Mouse (Mus musculus) adrenal gland, adult 2 months (tissue): ENCODE measurements around the gene Rabep1. TPM values are rescaled to one million over a fixed set of nuclear protein-coding genes. Genes with fewer than 3 reads are reported as not detected.
A peak's percentile ranks its signal among the peaks of the same experiment; 100 is the strongest.

Experiments used
- DNase-seq: peaks from one replicate; pipeline ENCODE4 v3.0.0; 2021
- long read RNA-seq: library from polyadenylated mRNA; stranded (forward); transcript quantifications from one replicate; pipeline ENCODE4 v2.0.0, GENCODE M21; 2021
- polyA plus RNA-seq: library from polyadenylated mRNA; depleted of rRNA; stranded (reverse); fragments of >200 nt; gene quantifications from 2 replicates; pipeline ENCODE4 v1.2.3, GENCODE M21; 2012; rRNA removed
- total RNA-seq, 2 experiments: library from RNA; stranded (reverse); gene quantifications; 2 replicates each; pipeline ENCODE4 v1.2.3; 2021

The Rabep1 gene
- 100 to 1,000 TPM; 141 to 170 TPM for total RNA-seq
- polyA plus RNA-seq: 21.3 and 25.9 TPM in 2 replicates
- long read RNA-seq, full-length matches to known transcripts: 32 of 64 reads
- long read RNA-seq, partial matches to known transcripts: 8 of 64 reads
- long read RNA-seq, other reads (novel, unspliced or antisense): 24 of 64 reads

DNA sequence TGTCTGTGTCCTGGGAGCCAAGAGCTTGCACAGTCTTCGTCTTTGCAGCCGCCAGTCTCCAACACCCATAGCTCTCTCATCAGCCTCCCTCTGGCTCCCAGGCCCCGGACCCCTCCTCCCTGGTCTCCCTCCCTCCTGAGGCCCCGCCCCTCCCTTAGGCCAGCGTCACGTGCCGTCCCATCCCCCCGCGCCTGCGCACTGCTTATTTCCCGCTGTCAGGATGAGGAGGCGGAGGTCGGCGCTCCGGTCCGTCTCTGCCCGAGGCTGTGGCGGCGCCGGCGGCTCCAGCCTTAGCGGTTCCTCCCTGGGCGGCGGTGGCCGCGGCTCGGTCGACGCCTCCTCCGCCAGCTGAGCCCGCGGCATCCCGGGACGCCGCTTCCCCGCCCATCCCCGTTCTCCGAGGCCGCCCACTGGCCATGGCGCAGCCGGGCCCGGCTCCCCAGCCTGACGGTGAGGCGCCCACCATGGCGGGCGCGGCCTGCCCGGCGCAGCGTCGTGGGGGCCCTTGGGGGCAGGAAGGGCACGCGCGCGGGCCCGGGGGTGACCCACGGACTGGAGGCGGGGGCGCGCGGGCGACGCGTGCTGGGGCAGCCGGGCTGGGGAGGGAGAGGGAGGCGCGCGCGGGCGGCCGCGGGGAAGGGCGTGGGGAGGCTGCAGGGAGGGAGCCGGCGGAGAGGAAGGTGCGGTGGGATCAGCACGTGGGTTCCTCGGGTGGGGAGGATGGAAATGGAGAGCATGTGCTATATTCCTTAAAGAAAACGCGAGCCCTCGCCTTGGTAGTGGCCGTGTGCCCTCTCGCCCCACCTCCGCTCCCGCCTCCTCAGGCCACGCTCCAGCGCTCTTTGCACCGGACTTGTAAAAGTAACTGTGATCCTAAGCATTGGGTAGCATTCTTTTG is at the start of gene Rabep1:
Gene Rabep1, plus strand, starts transcription at position 220 of the 898 bp plus-strand sequence.
- DNase-seq: peak; percentile 97

- DNase-seq: no peak
Observed at GRCm38 (mm10) chr11:70802208-70802864, 42.2 kb upstream of the Rabep1 start.

DNA sequence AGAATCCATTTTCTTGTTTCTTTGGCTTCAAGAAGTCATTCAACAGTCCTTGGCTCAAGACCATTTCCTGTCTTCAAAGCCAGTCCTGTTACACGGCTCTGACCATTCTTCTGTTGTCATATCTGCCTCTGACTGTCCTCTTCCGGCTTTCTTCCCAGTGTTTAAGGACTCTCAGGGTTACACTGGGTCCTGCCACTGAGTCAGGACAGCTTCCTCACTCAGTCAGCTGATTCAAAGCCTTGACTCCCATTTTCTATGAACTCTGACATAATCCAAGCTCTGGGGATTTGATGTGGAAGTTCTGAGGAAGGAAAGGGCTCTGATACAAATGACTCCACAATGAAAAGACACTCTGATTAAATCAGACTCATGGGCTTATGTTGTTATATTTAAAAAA is 41.7 kb upstream of the Rabep1 start:
- no peak for DNase-seq

GRCm38 (mm10) chr11:70803711-70804200 is 40.8 kb upstream of the Rabep1 start:
- no peak for DNase-seq

- no peak for DNase-seq
Observed at GRCm38 (mm10) chr11:70804395-70804794, 40.2 kb upstream of the Rabep1 start.

DNA sequence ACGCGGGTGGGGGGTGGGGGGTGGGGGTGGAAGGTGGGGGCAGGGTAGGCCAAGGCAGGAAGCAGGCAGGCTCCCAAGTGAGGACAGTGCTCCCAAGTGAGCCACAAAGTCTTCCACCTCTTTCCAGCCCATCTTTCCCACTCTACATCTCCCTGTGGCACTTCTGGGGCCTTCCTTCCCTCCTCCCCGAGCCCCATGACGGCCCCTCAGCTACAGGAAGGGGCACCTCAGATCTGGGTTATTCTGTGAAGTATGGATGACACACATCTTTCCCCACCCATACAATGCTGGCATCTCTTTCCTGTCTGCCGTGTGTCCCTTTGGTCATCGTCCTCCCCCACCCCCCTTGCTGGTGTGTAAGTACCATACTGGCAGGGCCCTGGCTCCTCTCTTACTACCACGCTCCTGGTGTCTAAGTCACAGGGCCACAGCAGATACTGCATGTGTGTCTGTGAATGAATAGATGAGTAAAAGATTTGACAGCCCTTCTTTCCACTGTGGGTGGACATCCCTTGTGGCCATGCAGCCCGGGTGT is 38.9 kb upstream of the Rabep1 start:
- DNase-seq: no peak

DNA sequence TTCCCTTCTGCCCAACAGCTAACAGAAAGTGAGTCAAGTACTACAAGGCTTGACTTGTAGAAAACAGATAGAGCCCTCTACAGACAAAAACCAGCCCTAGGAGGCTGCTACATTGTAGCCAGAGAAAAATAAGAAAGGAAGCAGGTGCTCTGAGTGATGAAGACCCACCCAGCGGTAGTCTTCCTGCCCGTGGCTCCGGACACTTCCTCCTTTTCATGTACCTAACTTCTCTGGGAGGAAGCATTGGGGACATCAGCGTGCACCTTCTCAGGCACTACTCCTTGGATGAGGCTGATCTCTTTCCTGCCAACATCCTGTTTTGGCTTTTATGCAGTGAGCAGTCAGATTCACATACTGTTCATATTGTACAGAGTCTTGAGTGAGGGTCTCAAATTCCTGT is 37.9 kb upstream of the Rabep1 start:
- no peak for DNase-seq

- no peak for DNase-seq
Observed at GRCm38 (mm10) chr11:70807630-70808029, 36.9 kb upstream of the Rabep1 start.

- no peak for DNase-seq
Observed at GRCm38 (mm10) chr11:70808101-70808500, 36.5 kb upstream of the Rabep1 start.

GRCm38 (mm10) chr11:70809011-70809410 is 35.6 kb upstream of the Rabep1 start:
- no peak for DNase-seq

- DNase-seq: no peak
Observed at GRCm38 (mm10) chr11:70811041-70811440, 33.5 kb upstream of the Rabep1 start.

- no peak for DNase-seq
Observed at GRCm38 (mm10) chr11:70811471-70812240, 32.9 kb upstream of the Rabep1 start.

DNA sequence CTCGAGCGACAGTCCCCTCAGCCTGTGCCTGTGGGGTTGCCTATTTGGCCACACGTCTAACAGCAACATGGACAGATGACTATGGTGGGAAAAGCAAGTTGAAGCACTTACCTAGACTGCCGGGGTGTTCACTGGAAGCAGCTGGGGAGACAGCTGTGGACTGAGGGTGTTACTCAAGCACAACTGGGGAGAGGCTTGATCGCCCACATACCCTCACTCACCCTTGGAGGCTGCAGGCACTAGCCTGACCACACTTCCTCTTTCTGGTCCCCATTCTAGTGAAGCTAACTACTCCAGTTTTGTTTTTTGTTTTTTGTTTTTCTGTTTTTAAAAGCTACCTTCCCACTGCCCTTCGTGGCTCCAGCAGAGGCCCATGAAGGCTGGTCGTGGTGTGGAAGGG is 32.2 kb upstream of the Rabep1 start, which contains the start of gene Scimp:
Gene Scimp, minus strand, starts transcription at position 222 of the 400 bp plus-strand sequence.
- no peak for DNase-seq

GRCm38 (mm10) chr11:70815071-70815470 is 29.5 kb upstream of the Rabep1 start:
- DNase-seq: no peak

DNA sequence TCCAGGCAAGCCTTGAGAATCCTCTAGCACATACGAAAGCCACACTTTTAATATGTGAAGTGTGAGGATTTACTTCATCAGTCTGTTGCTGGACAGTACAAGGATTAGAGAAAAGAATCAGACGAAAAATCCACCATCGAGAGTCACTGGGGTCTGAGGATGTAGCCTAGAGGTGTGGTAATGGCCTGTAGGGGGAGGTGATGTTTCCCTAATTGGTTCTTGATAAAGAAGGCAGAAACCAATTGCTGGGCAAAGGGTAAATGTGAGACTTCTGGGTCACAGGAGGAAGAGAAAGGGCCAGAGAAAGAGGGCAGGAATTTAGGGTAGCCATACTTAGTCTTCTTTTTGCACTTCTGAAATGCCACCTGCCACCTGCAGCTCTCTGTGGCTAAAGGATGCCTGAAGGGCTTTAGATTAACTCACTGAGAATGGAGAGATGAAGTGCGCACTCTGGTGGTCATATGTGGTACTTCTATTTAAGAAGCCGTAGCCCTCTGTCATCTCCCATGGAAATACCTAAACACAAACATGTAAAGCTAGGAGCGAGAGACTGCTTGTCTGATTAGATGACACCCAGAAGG is 29.0 kb upstream of the Rabep1 start:
- DNase-seq: peak; percentile 61

GRCm38 (mm10) chr11:70816770-70817169 is 27.8 kb upstream of the Rabep1 start:
- no peak for DNase-seq

DNA sequence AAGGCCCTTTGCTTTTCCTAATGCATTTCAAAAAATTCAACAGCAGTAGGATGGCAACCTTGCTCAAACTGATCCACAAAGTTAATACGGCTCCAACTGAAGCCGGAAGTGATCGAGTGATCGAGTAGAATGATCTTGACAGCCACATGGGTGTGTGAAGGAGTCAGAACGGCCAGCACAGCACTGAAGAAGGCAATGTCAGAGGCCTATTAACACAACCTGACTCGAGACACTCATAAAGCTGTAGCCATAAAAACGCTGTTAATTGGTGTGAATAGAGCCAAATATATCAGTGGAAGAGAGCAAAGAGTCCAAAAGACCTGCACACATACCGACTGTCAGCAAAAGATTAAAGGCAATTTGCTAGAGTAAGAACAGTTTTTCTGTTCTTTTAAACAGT is 24.5 kb upstream of the Rabep1 start:
- DNase-seq: no peak

GRCm38 (mm10) chr11:70821728-70822591 is 22.6 kb upstream of the Rabep1 start:
- DNase-seq: peak; percentile 71

DNA sequence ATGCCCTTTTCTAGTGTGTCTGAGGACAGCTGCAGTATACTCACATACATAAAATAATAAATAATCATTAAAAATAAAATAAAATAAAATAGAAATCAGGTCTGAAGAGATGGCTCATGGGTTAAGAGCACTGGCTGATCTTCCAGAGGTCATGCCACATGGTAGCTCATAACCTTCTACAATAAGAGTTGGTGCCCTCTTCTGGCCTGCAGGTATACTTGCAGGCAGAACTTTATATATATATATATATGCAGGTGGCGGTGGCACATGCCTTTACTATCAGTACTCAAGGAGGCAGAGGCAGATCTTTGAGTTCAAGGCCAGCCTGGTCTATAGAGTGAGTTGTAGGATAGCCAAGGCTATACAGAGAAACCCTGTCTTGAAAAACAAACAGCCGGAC is 18.4 kb upstream of the Rabep1 start:
- DNase-seq: no peak

DNA sequence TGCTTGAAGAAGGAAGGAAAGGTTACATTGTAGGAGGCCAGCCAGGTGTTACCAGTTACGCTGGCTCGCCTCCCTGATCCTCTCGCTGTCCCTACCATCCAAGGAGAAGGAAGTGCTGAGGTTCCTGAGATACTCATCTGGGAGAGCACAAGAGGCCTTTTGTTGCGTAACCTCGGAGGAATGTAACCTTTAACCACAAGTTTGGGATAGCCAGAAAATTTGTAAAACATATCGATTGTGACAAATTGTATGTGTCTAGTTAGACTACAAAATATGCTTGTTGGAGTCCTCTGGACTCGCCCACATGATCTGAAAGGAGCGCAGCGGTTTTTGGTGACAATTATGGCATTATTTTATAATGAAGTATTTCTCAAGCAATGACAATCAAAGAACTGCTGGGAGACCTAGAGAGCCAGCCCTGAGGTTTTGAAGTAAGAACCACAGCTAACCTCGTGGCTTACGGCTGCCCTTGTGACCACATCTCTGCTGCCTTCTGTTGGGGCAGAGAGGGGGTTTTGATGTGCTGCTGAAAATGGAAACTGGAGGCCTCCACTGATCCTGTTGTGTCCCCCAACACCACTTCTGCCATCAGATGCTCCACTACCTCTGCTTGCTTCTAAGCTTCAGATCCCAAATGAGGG is 15.5 kb upstream of the Rabep1 start:
- no peak for DNase-seq
